Mouse (Mus musculus) hindbrain, embryonic 13.5 days (tissue): ENCODE data around the gene Gm19426. TPM values are rescaled to one million over a fixed set of nuclear protein-coding genes. Genes with fewer than 3 reads are reported as not detected.

ENCODE experiments used
- ATAC-seq: fragments of 200-750 bp; cut with Nextera tagmentation; 2 replicates; pipeline ENCODE4 v1.8.0; 2017; ENCODE audit warnings: moderate TSS enrichment; ENCODE audit not compliant: low FRiP score
- H3K27ac ChIP-seq: fragments of 300-500 bp; sonication (generic); 2 replicates; pipeline ENCODE4 v1.5.1; 2015; ENCODE audit warnings: inconsistent platforms, mild to moderate bottlenecking, moderate library complexity
- H3K27me3 ChIP-seq: fragments of 300-500 bp; sonication (generic); 2 replicates; pipeline ENCODE4 v1.6.1; 2015; ENCODE audit warnings: mild to moderate bottlenecking, inconsistent platforms
- H3K36me3 ChIP-seq: fragments of 300-500 bp; sonication (generic); 2 replicates; pipeline ENCODE4 v1.6.1; 2015; ENCODE audit warnings: mild to moderate bottlenecking, inconsistent platforms
- H3K4me1 ChIP-seq: fragments of 300-500 bp; sonication (generic); replicated peaks from 2 replicates; pipeline ENCODE4 v1.6.1; 2015; ENCODE audit warnings: inconsistent platforms
- H3K4me2 ChIP-seq: fragments of 300-500 bp; sonication (generic); 2 replicates; pipeline ENCODE4 v1.6.1; 2015; ENCODE audit warnings: inconsistent platforms, mild to moderate bottlenecking, moderate library complexity
- H3K4me3 ChIP-seq: fragments of 300-500 bp; sonication (generic); 2 replicates; pipeline ENCODE4 v1.5.1; 2015; ENCODE audit warnings: mild to moderate bottlenecking, inconsistent platforms
- H3K9ac ChIP-seq: fragments of 300-500 bp; sonication (generic); 2 replicates; pipeline ENCODE4 v1.6.1; 2015; ENCODE audit warnings: mild to moderate bottlenecking, inconsistent platforms
- H3K9me3 ChIP-seq: fragments of 300-500 bp; sonication (generic); 2 replicates; pipeline ENCODE4 v1.6.1; 2016; ENCODE audit warnings: inconsistent platforms
- WGBS: fragments of 180-500 bp; shearing (Covaris S2); methylation state at CpG from one replicate; pipeline ENCODE4 v1.1.7; 2015; 5-methylcytosine and 5-hydroxymethylcytosine counted together
- polyA plus RNA-seq: library from polyadenylated mRNA; unstranded; fragments of >200 nt; fragmentation: Nextera tagmentation; extraction: Ambion mirVana; gene quantifications from 2 replicates; pipeline ENCODE4 v1.2.1, GENCODE M21; 2015

The Gm19426 gene
- polyA plus RNA-seq, 1 experiment from 2014 or later, result 5.2 TPM

DNA sequence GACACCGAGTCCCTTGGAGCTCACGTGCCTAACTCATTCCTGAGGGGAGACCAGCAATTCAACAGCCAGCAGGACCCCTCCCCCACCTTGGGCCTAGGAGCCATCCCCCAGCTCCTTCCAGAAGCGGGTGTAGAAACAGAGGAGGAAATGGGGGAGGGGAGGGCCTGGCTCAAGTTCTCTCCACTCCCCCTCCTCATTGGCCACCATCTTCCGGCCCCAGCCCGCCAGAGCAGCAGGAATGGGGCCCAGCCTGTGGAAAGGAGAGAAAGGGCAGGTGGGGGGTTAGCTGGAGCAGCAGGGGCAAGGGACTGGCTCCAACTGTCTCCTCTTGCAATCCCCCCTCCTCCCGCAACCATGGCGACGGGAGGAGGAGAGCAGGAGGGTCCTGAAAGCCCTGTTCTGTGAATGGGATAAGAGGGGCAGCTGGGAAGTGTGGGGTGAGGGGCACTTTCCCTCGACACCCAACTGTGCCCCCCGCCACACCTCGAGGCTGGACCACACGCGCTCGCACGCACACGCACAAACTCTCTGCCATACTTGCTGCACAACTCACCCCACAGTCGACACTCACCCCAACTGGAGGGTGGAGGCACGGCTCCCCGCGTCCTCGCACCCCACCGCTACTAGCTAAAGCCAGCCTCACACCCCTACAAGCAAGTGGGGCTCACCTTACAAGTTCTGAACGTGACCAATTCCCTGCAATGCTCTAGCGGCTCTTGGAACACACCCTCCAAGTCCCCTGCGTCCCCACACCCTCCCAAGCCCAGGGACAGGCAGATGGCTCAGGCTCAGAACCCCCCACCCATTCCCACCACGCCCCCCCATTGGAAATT is 788 bp downstream of the Gm19426 start:
- peak; percentile 79 for ATAC-seq
- under 1% methylated on average over 25 of the region's 26 CpGs for WGBS
- Histone ChIP-seq H3K27ac (peak overlapping the region; percentile 98), H3K4me2 (peak overlapping the region; percentile 91), H3K4me3 (peak overlapping the region; percentile 81), H3K27me3 (0 out of 2 replicates have a peak, but pooled peaks cover 3% of the 10 kb centered on the region), H3K9me3 (no peaks in the 10 kb centered on the region), H3K9ac (peak overlapping the region; percentile 95), H3K36me3 (0 out of 2 replicates have a peak, but pooled peaks cover 4% of the 10 kb centered on the region), H3K4me1 (peaks cover 57% of the 10 kb centered on the region)

DNA sequence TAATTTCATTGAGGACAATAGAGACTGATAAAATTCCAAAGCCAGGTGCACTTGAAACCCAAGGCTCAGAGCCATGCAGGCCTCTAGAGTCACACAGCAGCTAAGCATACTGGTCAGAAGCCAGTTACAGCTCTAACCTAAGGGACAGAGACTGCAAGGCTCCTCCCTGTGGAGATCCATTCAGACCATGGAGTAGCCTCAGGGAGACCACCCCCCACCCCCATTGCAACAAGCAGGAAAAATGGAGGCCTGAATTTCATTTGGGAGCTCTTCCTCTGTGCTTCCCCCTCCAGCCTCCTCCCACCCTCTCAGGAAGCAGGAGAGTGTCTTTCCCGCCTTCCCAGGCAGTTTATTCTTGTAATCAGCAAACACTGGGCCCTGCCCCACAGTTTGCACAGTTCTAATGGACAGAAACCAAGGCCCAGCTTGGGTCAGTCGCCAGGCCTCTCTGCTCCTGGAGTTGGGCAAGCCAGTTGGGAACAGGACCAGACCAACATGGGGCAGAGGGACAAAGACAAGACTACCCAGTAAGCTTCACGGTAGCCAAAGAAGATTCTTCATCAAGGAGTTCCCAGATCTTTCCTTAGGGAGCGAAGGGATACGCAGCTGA is 1.5 kb downstream of the Gm19426 start:
- H3K9me3 ChIP-seq, result no peaks in the 10 kb centered on the region
- H3K9ac ChIP-seq, result peak overlapping the region; percentile 95
- H3K4me2 ChIP-seq, result peak overlapping the region; percentile 91
- WGBS, result 0% methylated on average over 5 of the region's 5 CpGs
- 0 out of 2 replicates have a peak, but pooled peaks cover 4% of the 10 kb centered on the region for H3K36me3 ChIP-seq
- H3K4me1 ChIP-seq, result peaks cover 64% of the 10 kb centered on the region
- peak overlapping the region; percentile 98 for H3K27ac ChIP-seq
- H3K27me3 ChIP-seq, result 0 out of 2 replicates have a peak, but pooled peaks cover 3% of the 10 kb centered on the region
- no peak; the same call in 1 of the 2 replicates for ATAC-seq
- peak overlapping the region; percentile 81 for H3K4me3 ChIP-seq

- H3K4me3 ChIP-seq, result peak overlapping the region; percentile 81
Measured at GRCm38 (mm10) chr2:84740608-84741333, 2.7 kb downstream of the Gm19426 start.

DNA sequence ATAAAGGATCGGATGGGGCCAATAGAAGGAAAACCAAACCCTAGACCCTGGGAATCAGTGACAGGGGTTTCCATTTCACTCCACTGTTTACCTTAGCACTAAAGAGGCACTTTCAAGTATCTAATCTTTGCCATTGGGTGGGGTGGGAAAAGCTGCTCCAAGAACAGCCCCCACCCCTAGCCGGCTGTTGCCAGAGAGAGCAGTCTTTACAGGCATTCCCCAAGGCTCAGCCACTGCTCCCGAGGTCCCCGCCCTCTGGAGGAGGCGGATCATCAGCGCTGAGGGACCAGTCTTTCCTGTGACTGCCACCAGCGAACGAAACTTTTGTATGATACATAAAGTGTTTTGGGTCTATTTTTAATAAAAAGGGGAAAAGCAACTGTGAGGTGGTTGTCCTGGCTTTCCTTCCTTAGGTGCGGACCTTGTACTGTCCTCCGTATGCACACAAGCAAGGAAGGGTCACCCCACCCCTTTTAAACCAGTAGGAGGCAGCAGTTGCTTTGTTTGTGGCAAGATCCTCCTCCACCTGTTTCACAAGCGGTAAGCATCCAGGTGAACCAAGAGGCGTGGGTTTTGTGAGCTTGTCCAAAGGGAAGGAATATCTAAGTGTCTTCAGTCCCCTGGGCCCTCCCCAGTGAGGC is 5.1 kb downstream of the Gm19426 start:
- H3K9me3 ChIP-seq, result no peaks in the 10 kb centered on the region
- 4% methylated on average over 12 of the region's 12 CpGs for WGBS
- 0 out of 2 replicates have a peak, but pooled peaks cover 4% of the 10 kb centered on the region for H3K36me3 ChIP-seq
- H3K4me3 ChIP-seq, result peak overlapping the region; percentile 14; the same call in 1 of the 2 replicates
- peak overlapping the region; percentile 60 for H3K9ac ChIP-seq
- H3K27me3 ChIP-seq, result no peaks in the 10 kb centered on the region
- peak overlapping the region; percentile 80 for H3K4me2 ChIP-seq
- peaks cover 89% of the 10 kb centered on the region for H3K4me1 ChIP-seq
- peak overlapping the region; percentile 58 for H3K27ac ChIP-seq
- ATAC-seq, result no peak

More at GRCm38 (mm10) chr2:84740608-84741333, 2.7 kb downstream of the Gm19426 start:
- no peak for ATAC-seq
- H3K36me3 ChIP-seq, result 0 out of 2 replicates have a peak, but pooled peaks cover 4% of the 10 kb centered on the region
- H3K27me3 ChIP-seq, result no peaks in the 10 kb centered on the region
- H3K4me2 ChIP-seq, result peak overlapping the region; percentile 91
- 65% methylated on average over 15 of the region's 15 CpGs for WGBS
- peaks cover 76% of the 10 kb centered on the region for H3K4me1 ChIP-seq
- no peak overlapping the region for H3K9ac ChIP-seq
- H3K9me3 ChIP-seq, result no peaks in the 10 kb centered on the region
- H3K27ac ChIP-seq, result peak overlapping the region; percentile 26; the same call in 1 of the 2 replicates

GRCm38 (mm10) chr2:84737451-84737925 is 6.0 kb downstream of the Gm19426 start:
- H3K27me3 ChIP-seq, result no peaks in the 10 kb centered on the region
- 6% methylated on average over 8 of the region's 8 CpGs for WGBS
- H3K9me3 ChIP-seq, result no peaks in the 10 kb centered on the region
- peaks cover 91% of the 10 kb centered on the region for H3K4me1 ChIP-seq
- peak overlapping the region; percentile 60 for H3K9ac ChIP-seq
- H3K27ac ChIP-seq, result peak overlapping the region; percentile 58
- peak overlapping the region; percentile 55 for H3K4me3 ChIP-seq
- no peak for ATAC-seq
- H3K4me2 ChIP-seq, result peak overlapping the region; percentile 80
- H3K36me3 ChIP-seq, result 0 out of 2 replicates have a peak, but pooled peaks cover 4% of the 10 kb centered on the region

GRCm38 (mm10) chr2:84736312-84737161 is 6.9 kb downstream of the Gm19426 start:
- no peak for ATAC-seq

GRCm38 (mm10) chr2:84735346-84735920 is 8.0 kb downstream of the Gm19426 start:
- no peak for ATAC-seq
- peak overlapping the region; percentile 55 for H3K4me3 ChIP-seq
- peak overlapping the region; percentile 82 for H3K9ac ChIP-seq
- WGBS, result 21% methylated on average over 7 of the region's 7 CpGs
- H3K27ac ChIP-seq, result peak overlapping the region; percentile 90
- peak overlapping the region; percentile 80 for H3K4me2 ChIP-seq
- peaks cover 70% of the 10 kb centered on the region for H3K4me1 ChIP-seq
- H3K36me3 ChIP-seq, result 0 out of 2 replicates have a peak, but pooled peaks cover 1% of the 10 kb centered on the region
- H3K27me3 ChIP-seq, result no peaks in the 10 kb centered on the region
- H3K9me3 ChIP-seq, result no peaks in the 10 kb centered on the region

More at GRCm38 (mm10) chr2:84736312-84737161, 6.9 kb downstream of the Gm19426 start:
- peaks cover 81% of the 10 kb centered on the region for H3K4me1 ChIP-seq
- peak overlapping the region; percentile 55 for H3K4me3 ChIP-seq
- H3K36me3 ChIP-seq, result 0 out of 2 replicates have a peak, but pooled peaks cover 4% of the 10 kb centered on the region
- H3K27me3 ChIP-seq, result no peaks in the 10 kb centered on the region
- 6% methylated on average over 27 of the region's 27 CpGs for WGBS
- peak overlapping the region; percentile 23; the same call in 1 of the 2 replicates for H3K27ac ChIP-seq
- peak overlapping the region; percentile 80 for H3K4me2 ChIP-seq
- H3K9me3 ChIP-seq, result no peaks in the 10 kb centered on the region
- peak overlapping the region; percentile 82 for H3K9ac ChIP-seq

DNA sequence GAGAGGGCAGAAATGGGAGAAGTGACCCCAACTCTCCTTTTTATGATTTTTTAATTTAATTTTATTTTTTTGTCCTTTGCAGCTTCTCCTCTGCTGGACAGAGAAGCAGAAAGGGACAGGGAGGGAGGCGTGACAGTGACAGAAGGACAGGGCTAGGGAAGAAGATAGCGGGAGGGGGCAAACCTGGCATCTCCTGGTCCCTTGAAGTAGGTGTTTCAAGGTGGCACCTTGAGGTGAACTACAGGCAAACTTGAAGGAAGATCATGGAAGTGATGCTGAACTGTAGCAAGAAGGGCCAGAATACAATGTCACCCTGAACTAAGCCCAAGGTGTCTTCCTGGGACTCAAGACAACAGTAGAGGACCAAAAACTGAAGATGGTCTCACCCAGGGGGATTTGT is 8.5 kb downstream of the Gm19426 start:
- no peak for ATAC-seq
- Histone ChIP-seq H3K9ac (peak overlapping the region; percentile 82), H3K27me3 (no peaks in the 10 kb centered on the region), H3K27ac (peak overlapping the region; percentile 90), H3K36me3 (no peaks in the 10 kb centered on the region), H3K9me3 (no peaks in the 10 kb centered on the region), H3K4me2 (peak overlapping the region; percentile 80), H3K4me3 (peak overlapping the region; percentile 55), H3K4me1 (peaks cover 65% of the 10 kb centered on the region)
- 2% methylated on average over 2 of the region's 2 CpGs for WGBS

DNA sequence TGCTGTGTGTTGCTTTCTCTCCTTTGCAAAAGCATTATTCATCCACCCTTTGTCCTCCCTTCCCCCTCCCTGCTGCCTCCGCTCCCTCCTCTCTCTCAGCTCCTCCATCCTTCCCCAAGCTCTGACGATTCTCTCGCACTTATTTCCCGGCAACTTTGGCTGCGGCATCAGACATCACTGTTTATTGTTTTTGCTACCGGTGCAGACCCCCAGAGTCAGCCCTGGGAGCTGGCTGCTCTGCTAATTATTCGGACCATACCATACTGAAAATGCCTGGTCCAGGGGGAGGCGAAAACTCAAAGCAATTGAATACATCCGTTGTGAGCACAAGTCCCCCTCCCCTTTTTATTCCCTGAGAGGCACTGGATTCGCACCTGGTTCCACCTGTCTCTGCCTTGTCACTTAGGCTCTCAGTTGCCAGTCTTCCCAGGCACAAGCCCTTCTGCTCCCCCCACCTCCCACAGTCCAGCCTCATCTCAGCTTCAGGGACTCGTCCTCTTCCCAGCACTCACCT is 9.0 kb downstream of the Gm19426 start:
- H3K4me1 ChIP-seq, result peaks cover 61% of the 10 kb centered on the region
- WGBS, result 0% methylated on average over 11 of the region's 11 CpGs

DNA sequence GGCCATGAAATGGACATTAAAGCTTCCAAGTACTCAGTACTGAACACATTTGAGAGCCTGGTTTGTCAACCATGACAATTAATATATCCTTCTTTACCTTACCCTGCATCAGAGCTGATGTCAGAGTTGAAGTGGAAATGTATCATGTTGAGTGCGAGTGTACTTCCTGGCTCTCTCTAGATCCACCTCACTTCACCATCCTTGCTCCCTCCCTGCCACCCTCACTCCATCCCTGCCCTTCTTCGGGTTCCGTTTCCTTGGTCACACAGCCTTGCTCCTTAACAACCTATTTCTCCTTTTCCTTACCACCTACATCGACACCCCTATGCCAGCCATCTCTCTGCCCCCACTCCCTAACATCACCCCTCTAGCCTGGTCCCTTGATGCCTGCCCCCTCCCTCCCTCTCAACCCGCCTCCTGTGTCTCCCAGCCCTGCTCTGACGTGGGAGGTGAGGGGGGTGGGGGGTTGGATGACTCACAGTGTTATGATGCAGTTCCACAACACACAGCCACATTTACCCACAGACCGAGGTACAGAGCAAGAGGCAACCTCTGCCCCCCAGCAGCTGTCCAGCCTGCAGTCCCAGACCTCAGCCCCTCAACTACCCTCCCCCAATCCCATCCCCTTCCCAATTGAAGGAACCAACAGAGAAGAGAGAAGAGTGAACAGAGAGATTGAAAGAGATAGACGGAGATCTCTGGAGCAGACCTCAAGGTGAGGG is 9.7 kb downstream of the Gm19426 start, which contains the start of gene Ypel4:
Gene Ypel4, plus strand, starts transcription at position 480 of the 722 bp plus-strand sequence.
- Histone ChIP-seq H3K36me3 (no peaks in the 10 kb centered on the region), H3K27ac (peak within 1 kb of the TSS; percentile 90), H3K9ac (peak within 1 kb of the TSS; percentile 82), H3K27me3 (no peaks in the 10 kb centered on the region), H3K9me3 (no peaks in the 10 kb centered on the region), H3K4me3 (peak within 1 kb of the TSS; percentile 55), H3K4me2 (peak within 1 kb of the TSS; percentile 80), H3K4me1 (peaks cover 54% of the 10 kb centered on the region)
- peak; percentile 80 for ATAC-seq
- WGBS, result 3% methylated on average over 8 of the region's 8 CpGs

More for the DNA sequence above, 9.0 kb downstream of the Gm19426 start:
- peak; percentile 63 for ATAC-seq
- Histone ChIP-seq H3K4me2 (peak overlapping the region; percentile 80), H3K9me3 (no peaks in the 10 kb centered on the region), H3K27me3 (no peaks in the 10 kb centered on the region), H3K27ac (peak overlapping the region; percentile 90), H3K36me3 (no peaks in the 10 kb centered on the region), H3K9ac (peak overlapping the region; percentile 82), H3K4me3 (peak overlapping the region; percentile 55)
